Mouse (Mus musculus) heart, adult 8-10 months (tissue): ENCODE data around the gene Fmod. TPM values are rescaled to one million over a fixed set of nuclear protein-coding genes. Genes with fewer than 3 reads are reported as not detected.

Experiments used
- DNase-seq: peaks from one replicate; pipeline ENCODE4 v3.0.0; 2022; ENCODE audit warnings: low spot score
- total RNA-seq, 4 experiments: library from RNA; stranded (reverse); gene quantifications; 2 replicates each; pipeline ENCODE4 v1.2.4; 2022

Gene Fmod
- total RNA-seq, 4 experiments from 2014 or later = 5.9 to 14.1 (median 8.2) TPM

DNA sequence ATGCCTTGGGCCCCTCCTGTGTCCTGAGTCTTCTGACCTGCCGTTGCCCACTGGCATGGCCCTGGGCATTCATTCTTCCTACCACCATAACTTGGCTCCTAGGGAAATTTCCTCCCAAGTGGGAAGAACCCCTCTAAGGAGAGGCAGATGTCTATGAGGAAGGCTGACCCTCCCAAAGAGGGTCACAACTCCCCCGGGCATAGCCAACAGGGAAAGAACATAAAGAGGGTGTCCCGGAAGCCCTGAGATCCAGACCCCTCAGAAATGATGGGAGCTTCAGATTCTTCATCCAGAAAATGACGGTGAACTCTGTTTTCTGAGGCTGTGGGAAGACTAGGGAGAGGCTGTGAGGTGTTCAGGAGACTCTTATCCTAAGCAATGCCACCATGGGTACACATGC lies 58.7 kb downstream of the Fmod start:
- no peak for DNase-seq

- DNase-seq = no peak
Observed at GRCm38 (mm10) chr1:134096264-134096934, 59.3 kb downstream of the Fmod start.

DNA sequence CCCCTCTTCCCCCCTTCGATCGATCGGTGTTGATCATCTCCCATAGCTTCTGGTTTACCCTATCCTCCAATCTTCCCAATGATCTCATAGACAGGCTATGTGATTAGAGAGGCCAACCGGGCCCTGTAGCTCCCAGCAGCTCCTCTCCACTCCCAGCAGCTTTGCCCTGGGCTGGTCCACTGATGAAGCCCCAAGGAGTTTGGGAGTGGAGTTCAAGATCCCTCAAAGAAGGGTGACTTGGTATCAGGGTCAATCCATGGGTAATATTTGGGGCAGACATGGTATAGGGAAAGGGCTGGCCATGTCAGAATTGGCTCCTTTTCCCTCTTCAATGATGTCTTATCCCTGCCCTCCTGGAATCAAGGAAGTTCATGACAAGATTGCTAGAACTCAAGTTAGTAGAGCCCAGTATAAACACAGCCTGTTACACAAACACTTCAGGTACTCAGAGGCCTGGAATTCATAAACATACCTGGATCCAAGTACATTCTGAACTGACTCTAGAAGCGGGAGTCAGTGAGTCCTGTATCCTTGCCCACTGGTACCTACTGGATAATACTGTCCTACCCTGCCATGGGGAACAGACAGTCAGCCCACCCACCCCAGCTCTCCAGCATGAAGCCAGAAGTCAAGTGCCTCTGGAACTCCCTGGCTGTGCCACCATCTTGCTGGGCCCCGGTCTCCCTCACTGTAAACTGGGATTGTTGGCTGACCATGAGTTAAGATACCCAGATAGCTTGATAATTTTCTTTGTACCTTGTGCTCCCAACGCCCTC lies 60.2 kb downstream of the Fmod start:
- no peak for DNase-seq

Other genes starting within 250 kb of the Fmod start
- 10 to 100 TPM; 15.9 to 20.8 (median 18.8) TPM for gene Atp2b4, start 236.2 kb upstream of the Fmod start, total RNA-seq
- under 1 TPM in 2 of 4 experiments, not detected in 2; 0.31 to 0.44 TPM for gene Optc, start 129.3 kb upstream of the Fmod start, total RNA-seq
- 10 to 100 TPM; 26.0 to 28.4 (median 27.1) TPM for gene Prelp, start 115.8 kb upstream of the Fmod start, total RNA-seq
- 10 to 100 TPM; 18.3 to 35.3 (median 28.0) TPM for gene Btg2, start 41.9 kb downstream of the Fmod start, total RNA-seq
- gene Chit1, start 74.0 kb downstream of the Fmod start, total RNA-seq = not detected
- 1 to 10 TPM in 1 of 4 experiments, under 1 TPM in 3; 0.38 to 2.7 (median 0.51) TPM for gene Chil1, start 144.9 kb downstream of the Fmod start, total RNA-seq
- under 1 TPM in 1 of 4 experiments, not detected in 3; 0.28 TPM for gene Mybph, start 156.2 kb downstream of the Fmod start, total RNA-seq
- gene Adora1, start 198.2 kb downstream of the Fmod start, total RNA-seq = 10 to 100 TPM in 3 of 4 experiments, 1 to 10 TPM in 1; 8.6 to 14.1 (median 12.7) TPM